ENCODE assay signal across 24 mouse cellular contexts in genomic region chr6:15402026-15402425, GRCm38 (mm10).
A peak's percentile ranks its signal among the peaks of the same experiment; 100 is the strongest.
DNase-seq lines count a peak whose midpoint lies in the region; ATAC-seq and TF ChIP-seq lines count a peak whose summit lies in the region.
"Had no signal": no experiment of that assay in that cellular context is flagged by ENCODE, and none has a peak within 500 bp of the region (broad histone marks: within the 10 kb centered on the region; RNA-seq: fewer than 3 reads in every experiment).

No protein-coding gene starts in this region.

- H3K36me3 ChIP-seq in forebrain, embryonic 10.5 days (replicated peaks): no peaks in the 10 kb centered on the region
- no peaks in the 10 kb centered on the region for H3K36me3 ChIP-seq in forebrain, embryonic 16.5 days (ENCODE audit: control insufficient read depth, insufficient read depth)
- H3K36me3 ChIP-seq in forebrain, embryonic 13.5 days (ENCODE audit: poor library complexity, severe bottlenecking): no peaks in the 10 kb centered on the region
- no peaks in the 10 kb centered on the region for H3K36me3 ChIP-seq in forebrain, embryonic 11.5 days (ENCODE audit: control insufficient read depth, insufficient read depth, low read length)
- H3K36me3 ChIP-seq in neural tube, embryonic 15.5 days: no peaks in the 10 kb centered on the region
- H3K36me3 ChIP-seq: embryonic facial prominence, embryonic 12.5 days; G1E had no signal

- no peak overlapping the region for H3K4me2 ChIP-seq in forebrain, embryonic 16.5 days (ENCODE audit: low read length)
- no peak overlapping the region for H3K4me2 ChIP-seq in forebrain, embryonic 13.5 days
- no peak overlapping the region for H3K4me2 ChIP-seq in forebrain, embryonic 11.5 days (ENCODE audit: low read depth, low read length, severe bottlenecking)
- no peak overlapping the region for H3K4me2 ChIP-seq in neural tube, embryonic 15.5 days
- H3K4me2 ChIP-seq: embryonic facial prominence, embryonic 12.5 days had no signal

- 68% methylated on average over 4 of the region's 4 CpGs for WGBS in forebrain, embryonic 10.5 days
- WGBS in forebrain, embryonic 16.5 days: 29% methylated on average over 4 of the region's 4 CpGs
- 39% methylated on average over 4 of the region's 4 CpGs for WGBS in forebrain, embryonic 13.5 days
- WGBS in forebrain, embryonic 11.5 days: 53% methylated on average over 4 of the region's 4 CpGs
- WGBS in neural tube, embryonic 15.5 days: 67% methylated on average over 4 of the region's 4 CpGs

- no peak for DNase-seq in forebrain, embryonic 10.5 days (ENCODE audit: extremely low spot score, low spot score)
- no peak for DNase-seq in forebrain, embryonic 11.5 days (ENCODE audit: low spot score)
- DNase-seq in brain, embryonic 14.5 days (ENCODE audit: low read depth): peak; percentile 75
- DNase-seq: adrenal gland, adult 8-10 months; adrenal gland, postnatal 14 days; adrenal gland, postnatal 36 days; B cell, adult 2 months; cerebellum, adult 11 months; cerebellum, adult 18-20 months; cerebellum, adult 8-10 months; cerebellum, adult 9-11 months; cerebellum, postnatal 14 days; cerebellum, postnatal 36 days; embryo, embryonic 11 days; gastrocnemius, adult 2 months had no signal

- no peak overlapping the region for H3K9ac ChIP-seq in forebrain, embryonic 16.5 days (replicated peaks; ENCODE audit: low read depth, low read length)
- H3K9ac ChIP-seq in forebrain, embryonic 13.5 days: no peak overlapping the region
- H3K9ac ChIP-seq in forebrain, embryonic 11.5 days (ENCODE audit: low read length): no peak overlapping the region
- no peak overlapping the region for H3K9ac ChIP-seq in neural tube, embryonic 15.5 days (replicated peaks)
- H3K9ac ChIP-seq: embryonic facial prominence, embryonic 12.5 days had no signal

- H3K4me1 ChIP-seq in forebrain, embryonic 10.5 days: peaks cover 57% of the 10 kb centered on the region
- peaks cover 8% of the 10 kb centered on the region; the same call in 1 of the 2 replicates for H3K4me1 ChIP-seq in forebrain, embryonic 16.5 days (replicated peaks; ENCODE audit: control insufficient read depth, insufficient read depth, low read length)
- peaks cover 42% of the 10 kb centered on the region for H3K4me1 ChIP-seq in forebrain, embryonic 13.5 days
- peaks cover 9% of the 10 kb centered on the region for H3K4me1 ChIP-seq in forebrain, embryonic 11.5 days (replicated peaks; ENCODE audit: control insufficient read depth, insufficient read depth, low read length)
- H3K4me1 ChIP-seq in neural tube, embryonic 15.5 days: peaks cover 10% of the 10 kb centered on the region; the same call in 1 of the 2 replicates

- no peak for TF ChIP-seq CTCF in brain, embryonic 14.5 days (IDR thresholded peaks at IDR 0.05; ENCODE audit: borderline replicate concordance, extremely low read depth, insufficient read depth, insufficient read length)

- no peak for TF ChIP-seq POLR2A in brain, embryonic 14.5 days (IDR thresholded peaks at IDR 0.05; ENCODE audit: borderline replicate concordance, extremely low read depth, insufficient read depth, insufficient read length, poor library complexity, severe bottlenecking)

- ATAC-seq in forebrain, embryonic 16.5 days: no peak; the same call in 1 of the 2 replicates
- peak; percentile 34; the same call in 1 of the 2 replicates for ATAC-seq in forebrain, embryonic 13.5 days
- ATAC-seq in forebrain, embryonic 11.5 days (replicated peaks; ENCODE audit: low FRiP score): no peak
- ATAC-seq in neural tube, embryonic 15.5 days (ENCODE audit: low FRiP score): no peak
- ATAC-seq: activated CD4-positive, CD25-positive, alpha-beta regulatory T cell, adult 4 months; CD4-positive, CD25-positive, alpha-beta regulatory T cell, adult 4 months; Patski had no signal

- H3K4me3 ChIP-seq in forebrain, embryonic 10.5 days: no peak overlapping the region
- no peak overlapping the region for H3K4me3 ChIP-seq in forebrain, embryonic 16.5 days (replicated peaks; ENCODE audit: low read length)
- H3K4me3 ChIP-seq in forebrain, embryonic 13.5 days: no peak overlapping the region
- H3K4me3 ChIP-seq in forebrain, embryonic 11.5 days (ENCODE audit: low read depth, low read length): no peak overlapping the region
- H3K4me3 ChIP-seq in neural tube, embryonic 15.5 days (replicated peaks): no peak overlapping the region
- H3K4me3 ChIP-seq: embryonic facial prominence, embryonic 12.5 days; gastrocnemius, adult 2 months had no signal

- no peaks in the 10 kb centered on the region for H3K9me3 ChIP-seq in forebrain, embryonic 10.5 days
- no peaks in the 10 kb centered on the region for H3K9me3 ChIP-seq in forebrain, embryonic 16.5 days (ENCODE audit: control insufficient read depth, low read length)
- no peaks in the 10 kb centered on the region for H3K9me3 ChIP-seq in forebrain, embryonic 13.5 days (replicated peaks)
- H3K9me3 ChIP-seq in forebrain, embryonic 11.5 days (ENCODE audit: control insufficient read depth, low read length): no peaks in the 10 kb centered on the region
- no peaks in the 10 kb centered on the region for H3K9me3 ChIP-seq in neural tube, embryonic 15.5 days (replicated peaks)
- H3K9me3 ChIP-seq: embryonic facial prominence, embryonic 12.5 days; G1E had no signal

- H3K27ac ChIP-seq in forebrain, embryonic 10.5 days: peak overlapping the region; percentile 62; the same call in 1 of the 2 replicates
- no peak overlapping the region for H3K27ac ChIP-seq in forebrain, embryonic 16.5 days (ENCODE audit: low read length)
- no peak overlapping the region for H3K27ac ChIP-seq in forebrain, embryonic 13.5 days
- no peak overlapping the region for H3K27ac ChIP-seq in forebrain, embryonic 11.5 days (ENCODE audit: low read depth, low read length)
- no peak overlapping the region for H3K27ac ChIP-seq in neural tube, embryonic 15.5 days (replicated peaks)
- H3K27ac ChIP-seq: embryonic facial prominence, embryonic 12.5 days; gastrocnemius, adult 2 months had no signal

- H3K27me3 ChIP-seq in forebrain, embryonic 10.5 days (ENCODE audit: poor library complexity, severe bottlenecking): no peaks in the 10 kb centered on the region; the same call in 1 of the 2 replicates
- H3K27me3 ChIP-seq in forebrain, embryonic 16.5 days (replicated peaks; ENCODE audit: control insufficient read depth, insufficient read depth, low read length): no peaks in the 10 kb centered on the region
- H3K27me3 ChIP-seq in forebrain, embryonic 13.5 days: no peaks in the 10 kb centered on the region
- no peaks in the 10 kb centered on the region for H3K27me3 ChIP-seq in forebrain, embryonic 11.5 days (ENCODE audit: control insufficient read depth, insufficient read depth, low read length)
- 0 out of 2 replicates have a peak, but pooled peaks cover 9% of the 10 kb centered on the region for H3K27me3 ChIP-seq in neural tube, embryonic 15.5 days (replicated peaks)
- H3K27me3 ChIP-seq: CH12.LX; embryonic facial prominence, embryonic 12.5 days had no signal
